Mouse (Mus musculus): ENCODE data around the gene Coq6. TPM values are rescaled to one million over a fixed set of nuclear protein-coding genes. Genes with fewer than 3 reads are reported as not detected.

Coq6 gene
- polyA plus RNA-seq, 1 experiment from 2014 or later = 44.9 TPM

DNA sequence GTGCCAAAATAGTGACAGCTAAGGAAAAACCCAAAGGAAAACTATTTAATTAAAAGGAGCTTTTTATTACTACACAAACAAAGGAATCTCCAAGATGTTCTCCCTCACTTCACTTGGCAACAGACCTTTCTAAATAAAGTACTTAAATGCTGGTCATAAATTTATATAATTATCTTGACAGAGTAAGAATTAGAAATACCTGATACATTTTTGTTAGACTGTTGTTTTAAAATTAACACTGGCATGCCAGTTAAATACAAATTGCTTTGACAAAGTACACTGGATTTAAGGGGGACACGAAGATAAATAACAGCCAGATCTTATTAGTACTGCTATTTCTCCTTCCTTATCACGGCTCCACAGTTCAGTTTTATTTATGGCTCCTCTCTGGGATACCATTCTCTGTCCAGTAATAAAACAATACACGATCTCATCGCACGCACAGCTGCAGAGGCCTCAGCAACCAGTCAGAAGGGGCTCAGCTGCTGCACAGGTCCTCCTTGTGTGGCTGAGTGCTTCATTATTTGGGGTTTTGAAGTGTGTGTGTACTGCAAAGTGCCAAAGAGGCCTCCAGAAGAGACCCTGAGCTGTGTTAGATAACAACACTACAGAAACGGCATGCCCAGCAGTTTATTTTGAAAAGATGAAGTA is 12.5 kb downstream of the Coq6 start:
- WGBS = 94% methylated on average over 6 of the region's 6 CpGs
- H3K27ac ChIP-seq (replicated peaks) = no peak overlapping the region
- H3K9me3 ChIP-seq = no peaks in the 10 kb centered on the region
- no peak for DNase-seq (ENCODE audit: low spot score)
- no peaks in the 10 kb centered on the region for H3K4me1 ChIP-seq
- no peak overlapping the region for H3K4me3 ChIP-seq
- H3K36me3 ChIP-seq (replicated peaks) = peaks cover 63% of the 10 kb centered on the region
- H3K27me3 ChIP-seq (replicated peaks; ENCODE audit: low read depth, poor library complexity, severe bottlenecking) = no peaks in the 10 kb centered on the region

DNA sequence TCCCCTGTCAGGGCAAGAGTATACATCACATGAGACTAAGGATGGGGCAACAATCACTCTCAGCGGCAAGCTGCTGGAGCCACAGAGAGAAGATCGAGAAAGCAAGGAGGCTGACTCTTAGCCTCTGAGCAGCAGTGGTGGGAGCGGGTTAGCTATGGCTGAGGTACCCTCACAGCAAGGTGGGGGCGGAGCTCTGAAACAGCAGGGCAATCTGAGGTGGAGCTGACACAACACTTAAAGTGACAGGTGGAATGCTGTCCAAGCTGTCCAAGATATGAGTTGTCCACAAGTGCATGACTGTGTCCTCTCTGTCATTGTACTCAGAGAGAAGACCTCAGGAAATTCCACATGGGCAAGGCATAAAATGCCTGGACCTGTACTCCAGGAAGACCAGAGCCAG is 20.9 kb downstream of the Coq6 start:
- WGBS = 83% methylated on average over 4 of the region's 4 CpGs
- no peaks in the 10 kb centered on the region for H3K36me3 ChIP-seq (replicated peaks)
- H3K4me1 ChIP-seq = no peaks in the 10 kb centered on the region
- no peak overlapping the region for H3K4me3 ChIP-seq
- no peak overlapping the region for H3K27ac ChIP-seq (replicated peaks)
- DNase-seq (ENCODE audit: low spot score) = no peak
- no peaks in the 10 kb centered on the region for H3K9me3 ChIP-seq
- H3K27me3 ChIP-seq (replicated peaks; ENCODE audit: low read depth, poor library complexity, severe bottlenecking) = no peaks in the 10 kb centered on the region

DNA sequence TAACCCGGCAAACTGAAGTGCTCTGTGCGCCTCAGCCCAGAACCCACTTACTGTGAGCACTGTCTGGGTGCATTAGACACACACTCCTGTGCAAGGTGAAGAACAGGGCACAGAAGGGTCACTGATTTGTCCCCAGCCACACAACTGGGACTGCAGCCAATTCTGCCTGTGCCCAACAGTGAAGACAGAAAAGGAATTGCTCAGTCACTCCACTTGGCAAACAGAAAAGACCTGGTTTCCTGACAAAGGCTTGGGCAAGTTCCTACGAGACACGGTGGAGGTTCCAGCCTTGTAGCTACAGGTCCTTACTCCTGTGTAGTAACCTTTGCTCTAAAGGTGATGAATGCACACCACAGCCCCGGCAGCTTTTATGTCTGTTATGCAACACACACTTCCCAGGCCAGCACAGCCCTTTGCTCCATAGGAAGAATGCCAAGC is 23.2 kb downstream of the Coq6 start:
- 89% methylated on average over 5 of the region's 5 CpGs for WGBS
- Histone ChIP-seq H3K4me1 (no peaks in the 10 kb centered on the region), H3K4me3 (no peak overlapping the region), H3K36me3 (replicated peaks) (no peaks in the 10 kb centered on the region), H3K27ac (replicated peaks) (no peak overlapping the region), H3K9me3 (no peaks in the 10 kb centered on the region), H3K27me3 (replicated peaks; ENCODE audit: low read depth, poor library complexity, severe bottlenecking) (no peaks in the 10 kb centered on the region)
- no peak for DNase-seq (ENCODE audit: low spot score)

DNA sequence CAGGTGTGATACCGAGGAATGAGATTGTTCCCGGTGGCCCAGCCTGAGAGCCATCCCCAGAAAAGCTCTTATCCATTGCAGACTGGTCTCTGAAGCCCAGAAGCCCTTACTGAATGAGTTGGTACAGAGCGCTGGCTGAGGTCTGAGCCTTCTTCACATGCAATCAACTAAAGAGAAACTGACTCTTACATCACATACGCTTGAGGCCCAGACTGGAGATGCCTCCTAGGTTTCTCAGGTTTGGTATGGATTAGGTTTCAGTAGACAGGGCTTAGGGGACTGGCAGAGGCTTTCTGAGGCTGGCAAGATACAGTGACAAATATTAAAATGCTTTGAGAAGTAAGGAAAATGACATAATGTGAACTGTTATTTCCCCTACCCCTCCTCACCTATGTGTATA is 24.0 kb downstream of the Coq6 start:
- WGBS = 90% methylated on average over 4 of the region's 4 CpGs
- H3K36me3 ChIP-seq (replicated peaks) = no peaks in the 10 kb centered on the region
- H3K4me3 ChIP-seq = no peak overlapping the region
- no peak overlapping the region for H3K27ac ChIP-seq (replicated peaks)
- H3K9me3 ChIP-seq = no peaks in the 10 kb centered on the region
- H3K4me1 ChIP-seq = no peaks in the 10 kb centered on the region
- H3K27me3 ChIP-seq (replicated peaks; ENCODE audit: low read depth, poor library complexity, severe bottlenecking) = no peaks in the 10 kb centered on the region
- no peak for DNase-seq (ENCODE audit: low spot score)

DNA sequence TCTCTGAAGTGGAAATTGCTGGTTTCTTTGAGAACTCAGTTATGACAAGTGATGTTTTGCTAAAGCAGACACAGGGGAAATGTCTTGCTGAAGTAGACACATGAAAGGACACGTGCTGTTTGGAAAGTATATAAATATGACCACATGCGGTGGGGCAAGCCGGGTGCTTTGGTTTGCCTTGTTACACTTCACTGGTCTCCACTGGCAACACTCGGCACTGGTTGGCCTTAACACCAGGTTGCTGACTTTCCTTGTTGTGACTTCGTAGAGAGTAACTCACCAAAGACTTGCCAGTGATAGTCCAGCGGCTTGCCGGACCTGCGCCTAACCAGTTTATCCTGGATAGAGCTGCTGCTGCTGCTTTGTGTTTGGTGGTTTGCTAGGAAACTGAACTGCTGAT is 26.6 kb downstream of the Coq6 start:
- no peaks in the 10 kb centered on the region for H3K4me1 ChIP-seq

DNA sequence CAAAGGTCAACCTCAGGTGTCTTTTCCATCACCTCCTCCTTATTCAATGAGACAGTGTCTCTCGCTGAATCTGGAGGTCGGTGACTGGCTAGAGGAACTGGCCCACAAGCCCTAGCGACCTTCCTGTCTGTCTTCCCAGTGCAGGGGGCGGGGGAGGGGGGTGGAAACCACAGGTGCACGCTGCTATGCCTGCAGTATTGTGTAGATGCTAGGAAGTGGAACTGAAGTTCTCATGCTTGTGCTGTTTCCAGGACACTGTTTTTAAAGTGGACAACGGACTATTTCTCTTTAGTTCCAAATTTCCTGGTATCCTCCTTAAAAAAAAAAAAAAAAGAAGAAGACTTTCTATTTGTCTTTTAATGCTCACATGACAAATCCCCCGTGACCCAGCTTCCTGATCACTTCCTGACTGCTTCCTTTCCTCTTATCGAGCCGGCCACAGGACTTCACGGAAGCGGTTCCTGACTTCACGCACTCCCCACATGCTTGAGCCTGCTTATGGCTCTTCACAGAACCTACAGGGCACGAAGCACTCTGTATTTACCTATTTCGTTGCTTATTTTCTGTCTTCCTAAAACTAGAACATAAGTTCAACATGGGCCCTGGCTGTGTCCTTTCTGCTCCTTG is 27.4 kb downstream of the Coq6 start:
- Histone ChIP-seq H3K36me3 (replicated peaks) (no peaks in the 10 kb centered on the region), H3K9me3 (no peaks in the 10 kb centered on the region), H3K4me3 (no peak overlapping the region), H3K27ac (replicated peaks) (no peak overlapping the region), H3K4me1 (no peaks in the 10 kb centered on the region), H3K27me3 (replicated peaks; ENCODE audit: low read depth, poor library complexity, severe bottlenecking) (no peaks in the 10 kb centered on the region)
- no peak for DNase-seq (ENCODE audit: low spot score)
- 72% methylated on average over 14 of the region's 14 CpGs for WGBS

More for the DNA sequence above, 26.6 kb downstream of the Coq6 start:
- no peak for DNase-seq (ENCODE audit: low spot score)
- no peak overlapping the region for H3K4me3 ChIP-seq
- WGBS = 86% methylated on average over 8 of the region's 8 CpGs
- H3K9me3 ChIP-seq = no peaks in the 10 kb centered on the region
- H3K27me3 ChIP-seq (replicated peaks; ENCODE audit: low read depth, poor library complexity, severe bottlenecking) = no peaks in the 10 kb centered on the region
- H3K36me3 ChIP-seq (replicated peaks) = no peaks in the 10 kb centered on the region
- H3K27ac ChIP-seq (replicated peaks) = no peak overlapping the region

DNA sequence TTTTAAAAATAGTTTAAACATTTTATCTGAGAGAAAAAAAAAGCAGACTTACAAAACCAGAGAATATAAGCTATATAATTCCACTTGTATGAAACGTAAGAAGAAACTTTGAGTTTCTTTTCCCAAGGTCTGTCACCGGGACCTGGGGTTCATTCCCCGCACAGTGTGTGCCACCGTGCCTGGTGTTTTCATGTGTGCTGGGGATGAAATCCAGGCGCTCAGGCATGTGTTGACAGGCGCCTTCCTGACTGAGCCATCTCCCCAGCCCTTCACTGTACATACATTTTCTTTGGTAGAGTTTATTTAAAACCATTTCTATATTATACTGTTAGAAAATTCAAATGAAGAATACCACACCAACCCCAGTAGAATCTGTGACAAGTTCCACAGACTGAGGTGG is 28.9 kb downstream of the Coq6 start:
- H3K36me3 ChIP-seq (replicated peaks) = no peaks in the 10 kb centered on the region
- H3K4me3 ChIP-seq = no peak overlapping the region
- H3K4me1 ChIP-seq = no peaks in the 10 kb centered on the region
- H3K27me3 ChIP-seq (replicated peaks; ENCODE audit: low read depth, poor library complexity, severe bottlenecking) = no peaks in the 10 kb centered on the region
- H3K9me3 ChIP-seq = no peaks in the 10 kb centered on the region
- no peak for DNase-seq (ENCODE audit: low spot score)
- WGBS = 87% methylated on average over 6 of the region's 6 CpGs
- no peak overlapping the region for H3K27ac ChIP-seq (replicated peaks)

DNA sequence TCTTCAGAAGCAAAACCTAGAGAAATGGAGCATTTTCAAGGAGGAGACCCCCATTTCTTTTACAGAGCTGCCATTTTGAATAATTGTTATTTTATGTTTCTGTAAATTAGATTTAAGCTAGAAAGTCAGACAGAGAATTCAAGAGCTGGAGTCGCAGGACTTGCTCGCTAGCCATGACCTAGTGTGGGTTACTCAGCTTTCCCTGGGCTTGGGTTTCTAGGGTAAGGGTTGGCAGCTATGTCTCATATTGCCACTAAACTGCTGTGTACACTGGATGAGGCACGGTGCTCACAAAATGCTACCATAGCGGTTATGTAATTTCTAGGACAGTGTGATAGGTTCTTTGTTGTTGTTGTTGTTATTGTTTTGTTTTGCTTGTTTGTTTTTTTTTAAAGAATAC is 31.2 kb downstream of the Coq6 start:
- no peaks in the 10 kb centered on the region for H3K36me3 ChIP-seq (replicated peaks)
- H3K4me1 ChIP-seq = no peaks in the 10 kb centered on the region
- H3K4me3 ChIP-seq = no peak overlapping the region
- H3K27ac ChIP-seq (replicated peaks) = no peak overlapping the region
- no peak for DNase-seq (ENCODE audit: low spot score)
- no peaks in the 10 kb centered on the region for H3K9me3 ChIP-seq
- WGBS = 97% methylated on average over 4 of the region's 4 CpGs
- H3K27me3 ChIP-seq (replicated peaks; ENCODE audit: low read depth, poor library complexity, severe bottlenecking) = no peaks in the 10 kb centered on the region

DNA sequence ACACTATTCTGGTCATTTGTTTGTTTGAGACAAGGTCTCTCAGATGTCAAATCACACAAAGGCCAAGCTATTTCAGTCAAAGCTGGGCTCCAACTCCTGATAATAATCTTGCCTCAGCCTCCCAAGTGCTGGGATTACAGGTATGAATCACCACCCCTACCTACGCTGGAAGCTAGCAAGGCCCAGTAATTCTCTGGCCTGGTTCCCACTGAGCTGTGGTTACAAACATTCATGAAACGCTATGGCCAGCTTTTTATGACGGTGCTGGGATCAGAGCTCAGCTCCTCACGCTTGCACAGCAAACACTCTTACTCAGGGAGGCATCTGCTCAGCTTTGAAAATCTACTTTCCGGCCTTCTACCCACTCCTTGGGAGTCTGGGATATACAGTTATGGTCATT is 32.4 kb downstream of the Coq6 start:
- Histone ChIP-seq H3K4me3 (no peak overlapping the region), H3K4me1 (no peaks in the 10 kb centered on the region), H3K36me3 (replicated peaks) (no peaks in the 10 kb centered on the region), H3K27ac (replicated peaks) (no peak overlapping the region), H3K9me3 (no peaks in the 10 kb centered on the region), H3K27me3 (replicated peaks; ENCODE audit: low read depth, poor library complexity, severe bottlenecking) (no peaks in the 10 kb centered on the region)
- DNase-seq (ENCODE audit: low spot score) = no peak
- 93% methylated on average over 5 of the region's 5 CpGs for whole genome bisulfite sequencing

DNA sequence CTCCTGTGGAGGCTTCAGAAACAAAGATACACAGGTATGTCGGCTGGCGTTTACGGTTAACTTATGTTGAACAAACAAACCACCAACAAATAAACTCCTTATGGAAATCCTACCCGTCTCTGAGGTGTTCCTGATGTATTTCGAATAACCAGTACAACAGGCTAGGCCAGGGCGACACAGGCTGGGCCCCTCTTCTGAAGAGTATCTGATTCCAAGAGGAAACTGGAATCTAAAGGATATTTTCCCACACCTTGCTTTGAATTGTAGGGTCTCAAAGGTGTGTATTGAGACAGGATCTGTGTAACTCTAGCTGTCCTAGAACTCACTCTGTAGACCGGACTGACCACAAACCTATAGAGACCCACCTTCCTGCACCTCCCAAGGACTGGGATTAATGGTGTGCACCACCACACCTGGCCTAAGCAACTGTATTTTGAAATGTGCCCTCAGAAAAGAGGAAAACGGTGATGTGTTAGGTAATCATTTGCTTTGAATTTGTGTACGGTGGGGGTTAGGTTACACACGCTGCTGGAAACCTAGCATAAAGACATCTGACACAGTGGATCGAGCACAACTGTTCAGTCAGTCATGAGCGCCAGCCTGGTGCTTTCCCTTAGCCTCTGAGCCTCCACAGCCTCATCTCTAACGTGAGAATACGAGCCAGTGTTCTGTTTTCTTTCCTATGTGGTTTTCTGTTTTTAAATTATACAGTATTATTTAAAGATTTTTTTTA is 35.7 kb downstream of the Coq6 start:
- H3K27ac ChIP-seq (replicated peaks) = no peak overlapping the region
- no peaks in the 10 kb centered on the region for H3K4me1 ChIP-seq
- WGBS = 89% methylated on average over 14 of the region's 14 CpGs
- no peaks in the 10 kb centered on the region for H3K36me3 ChIP-seq (replicated peaks)
- DNase-seq (ENCODE audit: low spot score) = no peak
- H3K9me3 ChIP-seq = no peaks in the 10 kb centered on the region
- no peaks in the 10 kb centered on the region for H3K27me3 ChIP-seq (replicated peaks; ENCODE audit: low read depth, poor library complexity, severe bottlenecking)
- no peak overlapping the region for H3K4me3 ChIP-seq

DNA sequence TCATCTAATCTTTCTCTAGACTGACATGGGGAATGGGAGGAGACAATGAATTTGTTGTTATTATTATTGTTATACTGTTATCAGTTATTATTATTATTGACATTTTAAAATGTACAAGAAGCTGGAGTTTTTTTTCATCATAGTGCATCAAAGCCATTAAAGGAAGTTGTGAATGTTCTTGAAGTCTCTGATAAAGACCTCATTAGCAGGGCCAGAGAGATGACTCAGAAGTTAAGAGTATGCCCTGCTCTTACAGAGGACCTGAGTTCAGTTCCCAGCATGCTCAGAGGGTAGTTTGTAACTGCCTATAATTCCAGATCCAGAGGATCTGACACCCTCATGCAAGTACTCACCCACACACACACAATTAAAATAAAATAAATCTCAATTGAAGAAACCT is 36.2 kb downstream of the Coq6 start:
- no peaks in the 10 kb centered on the region for H3K27me3 ChIP-seq (replicated peaks; ENCODE audit: low read depth, poor library complexity, severe bottlenecking)
- no peak overlapping the region for H3K27ac ChIP-seq (replicated peaks)

DNA sequence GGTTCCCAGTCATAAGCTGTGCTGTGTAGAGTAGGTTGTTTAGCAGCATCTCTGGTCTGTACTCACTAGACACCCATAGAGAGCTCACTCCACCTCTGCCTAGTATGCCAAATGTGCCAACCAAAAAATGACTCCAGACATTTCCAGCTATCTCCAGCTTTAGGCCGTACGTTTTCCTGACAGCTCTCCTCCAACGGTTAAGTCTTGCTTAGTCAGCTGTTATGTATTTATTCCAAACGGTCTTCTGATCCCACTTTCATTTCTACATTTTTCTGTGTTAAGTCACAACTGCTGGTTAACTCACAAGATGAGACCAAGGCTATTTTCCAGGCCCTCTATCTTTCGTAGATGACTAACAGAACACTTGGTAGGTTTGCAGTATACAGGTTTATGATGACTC is 37.2 kb downstream of the Coq6 start:
- H3K27ac ChIP-seq (replicated peaks) = no peak overlapping the region
- H3K27me3 ChIP-seq (replicated peaks; ENCODE audit: low read depth, poor library complexity, severe bottlenecking) = no peaks in the 10 kb centered on the region
- H3K4me1 ChIP-seq = no peaks in the 10 kb centered on the region
- no peak for DNase-seq (ENCODE audit: low spot score)
- H3K4me3 ChIP-seq = no peak overlapping the region
- H3K36me3 ChIP-seq (replicated peaks) = no peaks in the 10 kb centered on the region
- H3K9me3 ChIP-seq = no peaks in the 10 kb centered on the region
- WGBS = 89% methylated on average over 5 of the region's 5 CpGs

More for the DNA sequence above, 36.2 kb downstream of the Coq6 start:
- H3K9me3 ChIP-seq = no peaks in the 10 kb centered on the region
- H3K4me1 ChIP-seq = no peaks in the 10 kb centered on the region
- no peak for DNase-seq (ENCODE audit: low spot score)
- no peaks in the 10 kb centered on the region for H3K36me3 ChIP-seq (replicated peaks)
- H3K4me3 ChIP-seq = no peak overlapping the region

DNA sequence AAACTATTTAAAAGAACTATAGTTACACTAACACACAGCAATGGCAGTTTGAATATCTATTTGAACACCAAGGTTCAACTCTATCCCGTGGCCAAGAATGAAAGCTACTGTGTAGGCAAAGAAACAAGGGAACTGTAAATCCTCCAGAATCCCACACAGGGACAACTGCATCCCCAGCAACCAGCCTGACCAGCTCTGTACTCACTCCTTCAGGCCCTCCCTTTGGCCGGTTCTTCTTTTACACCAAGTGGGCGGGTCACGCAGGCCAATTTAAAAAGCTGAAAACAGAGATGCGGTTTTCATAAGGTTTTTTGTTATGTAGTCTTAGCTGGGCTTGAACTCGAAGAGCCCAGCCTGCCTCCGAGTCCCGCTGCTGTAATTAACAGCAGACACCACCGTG is 37.7 kb downstream of the Coq6 start:
- Histone ChIP-seq H3K9me3 (no peaks in the 10 kb centered on the region), H3K4me3 (no peak overlapping the region), H3K4me1 (no peaks in the 10 kb centered on the region), H3K36me3 (replicated peaks) (no peaks in the 10 kb centered on the region), H3K27me3 (replicated peaks; ENCODE audit: low read depth, poor library complexity, severe bottlenecking) (no peaks in the 10 kb centered on the region), H3K27ac (replicated peaks) (no peak overlapping the region)
- DNase-seq (ENCODE audit: low spot score) = no peak
- WGBS = 76% methylated on average over 9 of the region's 9 CpGs
